Mouse (Mus musculus) limb, embryonic 15.5 days (tissue): ENCODE results near the gene Rusc2. TPM values are rescaled to one million over a fixed set of nuclear protein-coding genes. Genes with fewer than 3 reads are reported as not detected.

ENCODE experiments used
- ATAC-seq: fragments of 200-750 bp; cut with Nextera tagmentation; 2 replicates; pipeline ENCODE4 v1.8.0; 2017; ENCODE audit warnings: low read depth, moderate TSS enrichment; ENCODE audit not compliant: insufficient number of reproducible peaks, low FRiP score, low TSS enrichment
- H3K27ac ChIP-seq: fragments of 300-500 bp; sonication (generic); 2 replicates; pipeline ENCODE4 v1.5.1; 2015; ENCODE audit warnings: moderate library complexity, mild to moderate bottlenecking, inconsistent platforms
- H3K27me3 ChIP-seq: fragments of 300-500 bp; sonication (generic); 2 replicates; pipeline ENCODE4 v1.6.1; 2015; ENCODE audit warnings: inconsistent platforms
- H3K36me3 ChIP-seq: fragments of 300-500 bp; sonication (generic); 2 replicates; pipeline ENCODE4 v1.6.1; 2015; ENCODE audit warnings: inconsistent platforms
- H3K4me1 ChIP-seq: fragments of 300-500 bp; sonication (generic); 2 replicates; pipeline ENCODE4 v1.6.1; 2015; ENCODE audit warnings: inconsistent platforms
- H3K4me2 ChIP-seq: fragments of 300-500 bp; sonication (generic); 2 replicates; pipeline ENCODE4 v1.6.1; 2015; ENCODE audit warnings: mild to moderate bottlenecking, inconsistent platforms
- H3K4me3 ChIP-seq: fragments of 300-500 bp; sonication (generic); 2 replicates; pipeline ENCODE4 v1.5.1; 2015; ENCODE audit warnings: mild to moderate bottlenecking, inconsistent platforms
- H3K9ac ChIP-seq: fragments of 300-500 bp; sonication (generic); 2 replicates; pipeline ENCODE4 v1.6.1; 2015; ENCODE audit warnings: inconsistent platforms
- H3K9me3 ChIP-seq: fragments of 300-500 bp; sonication (generic); 2 replicates; pipeline ENCODE4 v1.6.1; 2016; ENCODE audit warnings: inconsistent platforms
- WGBS: fragments of 180-500 bp; shearing (Covaris S2); methylation state at CpG from one replicate; pipeline ENCODE4 v1.1.7; 2015; 5-methylcytosine and 5-hydroxymethylcytosine counted together
- polyA plus RNA-seq: library from polyadenylated mRNA; unstranded; fragments of >200 nt; fragmentation: Nextera tagmentation; extraction: Ambion mirVana; gene quantifications from 2 replicates; pipeline ENCODE4 v1.2.1, GENCODE M21; 2015

Rusc2 gene
- polyA plus RNA-seq, 1 experiment from 2014 or later: 13.9 TPM

- H3K27me3 ChIP-seq: peaks cover 30% of the 10 kb centered on the region
These were observed 74.7 kb downstream of the Rusc2 start for GRCm38 (mm10) chr4:43456470-43456869.

GRCm38 (mm10) chr4:43457124-43457523, 75.3 kb downstream of the Rusc2 start:
- Histone ChIP-seq H3K36me3 (no peaks in the 10 kb centered on the region), H3K4me1 (peaks cover 19% of the 10 kb centered on the region), H3K4me3 (no peak overlapping the region), H3K9ac (no peak overlapping the region), H3K27me3 (peaks cover 29% of the 10 kb centered on the region), H3K4me2 (no peak overlapping the region), H3K27ac (no peak overlapping the region), H3K9me3 (no peaks in the 10 kb centered on the region)
- WGBS: 25% methylated on average over 8 of the region's 8 CpGs
- no peak for ATAC-seq

More at GRCm38 (mm10) chr4:43456470-43456869, 74.7 kb downstream of the Rusc2 start:
- no peak overlapping the region for H3K9ac ChIP-seq
- no peaks in the 10 kb centered on the region for H3K36me3 ChIP-seq
- no peaks in the 10 kb centered on the region for H3K9me3 ChIP-seq
- no peak overlapping the region for H3K4me3 ChIP-seq
- H3K4me2 ChIP-seq: no peak overlapping the region
- peaks cover 19% of the 10 kb centered on the region for H3K4me1 ChIP-seq
- ATAC-seq: no peak
- no peak overlapping the region for H3K27ac ChIP-seq
- WGBS: 20% methylated on average over 4 of the region's 4 CpGs

GRCm38 (mm10) chr4:43463102-43463501, 81.3 kb downstream of the Rusc2 start:
- no peaks in the 10 kb centered on the region for H3K4me1 ChIP-seq
- no peak overlapping the region for H3K27ac ChIP-seq
- H3K9ac ChIP-seq: no peak overlapping the region
- H3K36me3 ChIP-seq: no peaks in the 10 kb centered on the region
- H3K27me3 ChIP-seq: no peaks in the 10 kb centered on the region
- 88% methylated on average over 5 of the region's 5 CpGs for WGBS
- no peaks in the 10 kb centered on the region for H3K9me3 ChIP-seq
- no peak overlapping the region for H3K4me2 ChIP-seq
- ATAC-seq: no peak
- no peak overlapping the region for H3K4me3 ChIP-seq

- WGBS: 86% methylated on average over 6 of the region's 6 CpGs
- Histone ChIP-seq H3K4me1 (no peaks in the 10 kb centered on the region), H3K9ac (no peak overlapping the region), H3K4me2 (no peak overlapping the region), H3K4me3 (no peak overlapping the region), H3K9me3 (no peaks in the 10 kb centered on the region), H3K36me3 (no peaks in the 10 kb centered on the region), H3K27ac (no peak overlapping the region), H3K27me3 (no peaks in the 10 kb centered on the region)
- ATAC-seq: no peak
These were observed 84.2 kb downstream of the Rusc2 start for GRCm38 (mm10) chr4:43465935-43466334.

GRCm38 (mm10) chr4:43466872-43467271, 85.1 kb downstream of the Rusc2 start:
- no peak overlapping the region for H3K9ac ChIP-seq
- H3K4me1 ChIP-seq: no peaks in the 10 kb centered on the region
- no peaks in the 10 kb centered on the region for H3K36me3 ChIP-seq
- no peaks in the 10 kb centered on the region for H3K27me3 ChIP-seq
- ATAC-seq: no peak
- no peaks in the 10 kb centered on the region for H3K9me3 ChIP-seq
- H3K4me2 ChIP-seq: no peak overlapping the region
- 86% methylated on average over 7 of the region's 7 CpGs for WGBS
- no peak overlapping the region for H3K4me3 ChIP-seq
- H3K27ac ChIP-seq: no peak overlapping the region

GRCm38 (mm10) chr4:43470301-43470700, 88.5 kb downstream of the Rusc2 start:
- no peak for ATAC-seq

GRCm38 (mm10) chr4:43473636-43474035, 91.9 kb downstream of the Rusc2 start:
- no peak overlapping the region for H3K4me2 ChIP-seq
- 78% methylated on average over 1 of the region's 1 CpGs for WGBS
- no peaks in the 10 kb centered on the region for H3K36me3 ChIP-seq
- no peak overlapping the region for H3K9ac ChIP-seq
- no peak for ATAC-seq
- no peak overlapping the region for H3K4me3 ChIP-seq
- no peaks in the 10 kb centered on the region for H3K9me3 ChIP-seq
- peaks cover 5% of the 10 kb centered on the region for H3K4me1 ChIP-seq
- no peak overlapping the region for H3K27ac ChIP-seq
- no peaks in the 10 kb centered on the region for H3K27me3 ChIP-seq

More at GRCm38 (mm10) chr4:43470301-43470700, 88.5 kb downstream of the Rusc2 start:
- no peaks in the 10 kb centered on the region for H3K4me1 ChIP-seq
- H3K27ac ChIP-seq: no peak overlapping the region
- WGBS: 86% methylated on average over 10 of the region's 10 CpGs
- H3K4me2 ChIP-seq: no peak overlapping the region
- H3K9me3 ChIP-seq: no peaks in the 10 kb centered on the region
- no peaks in the 10 kb centered on the region for H3K27me3 ChIP-seq
- H3K4me3 ChIP-seq: no peak overlapping the region
- no peak overlapping the region for H3K9ac ChIP-seq
- H3K36me3 ChIP-seq: no peaks in the 10 kb centered on the region

- Histone ChIP-seq H3K27me3 (no peaks in the 10 kb centered on the region), H3K27ac (no peak overlapping the region), H3K4me1 (peaks cover 5% of the 10 kb centered on the region), H3K9me3 (no peaks in the 10 kb centered on the region), H3K4me3 (no peak overlapping the region), H3K9ac (no peak overlapping the region), H3K36me3 (no peaks in the 10 kb centered on the region), H3K4me2 (no peak overlapping the region)
- ATAC-seq: no peak
- WGBS: 87% methylated on average over 6 of the region's 6 CpGs
These were observed 94.8 kb downstream of the Rusc2 start for GRCm38 (mm10) chr4:43476604-43477003.

Other genes starting within 250 kb of the Rusc2 start
- gene Atp8b5, start 114.8 kb upstream of the Rusc2 start, polyA plus RNA-seq: 0.40 and 0.47 TPM in 2 replicates
- 0.15 and 0.17 TPM in 2 replicates for gene Fam166b, start 47.2 kb downstream of the Rusc2 start, polyA plus RNA-seq
- 4.8 and 7.7 TPM in 2 replicates for gene Tesk1, start 60.0 kb downstream of the Rusc2 start, polyA plus RNA-seq
- 4.1 and 4.2 TPM in 2 replicates for gene Cd72, start 72.6 kb downstream of the Rusc2 start, polyA plus RNA-seq
- not detected in 2 replicates for gene Sit1, start 101.8 kb downstream of the Rusc2 start, polyA plus RNA-seq
- 78.9 and 81.9 TPM in 2 replicates for gene Ccdc107, start 110.9 kb downstream of the Rusc2 start, polyA plus RNA-seq
- gene Arhgef39, start 117.7 kb downstream of the Rusc2 start, polyA plus RNA-seq: 35.2 and 37.5 TPM in 2 replicates
- gene Car9, start 125.0 kb downstream of the Rusc2 start, polyA plus RNA-seq: 4.1 and 6.8 TPM in 2 replicates
- 394 and 952 TPM in 2 replicates for gene Tpm2, start 141.8 kb downstream of the Rusc2 start, polyA plus RNA-seq
- gene Creb3, start 180.4 kb downstream of the Rusc2 start, polyA plus RNA-seq: 87.9 and 96.8 TPM in 2 replicates
- 65.5 and 70.5 TPM in 2 replicates for gene Tln1, start 180.7 kb downstream of the Rusc2 start, polyA plus RNA-seq
- 27.6 and 31.7 TPM in 2 replicates for gene Rgp1, start 196.7 kb downstream of the Rusc2 start, polyA plus RNA-seq
- gene Gba2, start 196.9 kb downstream of the Rusc2 start, polyA plus RNA-seq: 19.2 and 21.9 TPM in 2 replicates
- 2.0 and 7.0 TPM in 2 replicates for gene Msmp, start 202.5 kb downstream of the Rusc2 start, polyA plus RNA-seq
- gene Npr2, start 250.0 kb downstream of the Rusc2 start, polyA plus RNA-seq: 16.8 and 22.2 TPM in 2 replicates